Mouse (Mus musculus): ENCODE data around the gene Faf1.

The Faf1 gene

DNA sequence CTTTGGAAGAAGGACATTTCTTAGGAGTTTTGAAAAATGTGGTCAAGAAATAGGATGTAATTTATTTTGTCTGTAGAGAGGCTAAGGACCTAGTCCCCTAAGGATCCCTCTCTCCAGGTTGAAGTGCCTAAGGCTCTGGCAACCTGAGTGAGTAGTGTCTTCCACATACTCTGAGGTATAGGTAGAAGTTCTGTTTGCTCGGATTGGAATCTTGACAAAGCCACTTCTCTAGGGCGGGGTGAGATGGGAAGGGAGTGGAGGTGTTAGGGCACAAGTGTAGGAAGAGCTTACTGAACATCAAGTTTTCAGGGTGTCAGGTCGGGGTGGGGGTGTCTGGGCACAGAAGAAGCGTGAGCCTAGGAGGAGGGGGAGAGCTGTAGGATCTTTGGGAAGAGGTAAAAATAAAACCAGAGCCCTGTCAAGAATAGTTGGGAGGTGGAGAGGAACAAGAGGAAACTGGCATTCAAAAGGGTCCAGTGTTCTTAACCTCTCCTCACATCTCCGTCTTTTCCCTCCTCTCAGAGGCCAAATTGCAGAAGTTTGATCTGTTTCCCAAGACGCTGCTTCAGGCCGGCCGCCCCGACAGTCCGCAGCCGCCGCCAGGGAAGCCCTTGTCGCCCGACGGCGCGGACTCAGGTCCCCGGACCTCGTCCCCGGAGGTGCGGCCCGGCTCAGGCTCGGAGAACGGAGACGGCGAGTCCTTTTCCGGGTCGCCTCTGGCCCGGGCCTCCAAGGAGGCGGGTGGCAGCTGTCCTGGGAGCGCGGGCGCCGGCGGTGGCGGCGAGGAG lies 304.9 kb downstream of the Faf1 start:
- no peak for DNase-seq

DNA sequence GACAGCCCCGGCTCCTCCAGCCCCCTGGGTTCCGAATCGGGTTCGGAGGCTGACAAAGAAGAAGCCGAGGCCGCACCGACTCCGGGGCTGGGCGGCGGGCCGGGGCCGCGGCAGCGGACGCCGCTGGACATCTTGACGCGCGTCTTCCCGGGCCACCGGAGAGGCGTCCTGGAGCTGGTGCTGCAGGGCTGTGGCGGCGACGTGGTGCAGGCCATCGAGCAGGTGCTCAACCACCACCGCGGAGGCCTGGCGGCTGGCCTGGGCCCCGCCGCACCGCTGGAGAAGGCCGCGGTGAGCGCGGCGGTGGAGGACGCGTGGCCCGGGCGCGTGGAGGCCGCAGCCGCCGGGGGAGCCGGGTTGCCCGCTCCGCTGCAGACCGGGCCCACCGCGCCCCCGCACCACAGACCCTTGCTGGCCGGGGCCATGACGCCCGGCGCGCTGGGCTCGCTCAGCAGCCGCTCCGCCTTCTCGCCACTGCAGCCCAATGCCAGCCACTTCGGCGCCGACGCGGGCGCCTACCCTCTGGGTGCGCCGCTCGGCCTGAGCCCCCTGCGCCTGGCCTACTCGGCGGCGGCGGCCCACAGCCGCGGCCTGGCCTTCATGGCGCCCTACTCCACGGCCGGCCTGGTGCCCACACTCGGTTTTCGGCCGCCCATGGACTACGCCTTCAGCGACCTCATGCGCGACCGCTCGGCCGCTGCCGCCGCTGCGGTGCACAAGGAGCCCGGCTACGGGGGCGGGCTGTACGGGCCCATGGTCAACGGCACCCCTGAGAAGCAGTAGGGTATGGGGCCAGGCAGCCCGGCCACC lies 305.7 kb downstream of the Faf1 start:
- no peak for DNase-seq

DNA sequence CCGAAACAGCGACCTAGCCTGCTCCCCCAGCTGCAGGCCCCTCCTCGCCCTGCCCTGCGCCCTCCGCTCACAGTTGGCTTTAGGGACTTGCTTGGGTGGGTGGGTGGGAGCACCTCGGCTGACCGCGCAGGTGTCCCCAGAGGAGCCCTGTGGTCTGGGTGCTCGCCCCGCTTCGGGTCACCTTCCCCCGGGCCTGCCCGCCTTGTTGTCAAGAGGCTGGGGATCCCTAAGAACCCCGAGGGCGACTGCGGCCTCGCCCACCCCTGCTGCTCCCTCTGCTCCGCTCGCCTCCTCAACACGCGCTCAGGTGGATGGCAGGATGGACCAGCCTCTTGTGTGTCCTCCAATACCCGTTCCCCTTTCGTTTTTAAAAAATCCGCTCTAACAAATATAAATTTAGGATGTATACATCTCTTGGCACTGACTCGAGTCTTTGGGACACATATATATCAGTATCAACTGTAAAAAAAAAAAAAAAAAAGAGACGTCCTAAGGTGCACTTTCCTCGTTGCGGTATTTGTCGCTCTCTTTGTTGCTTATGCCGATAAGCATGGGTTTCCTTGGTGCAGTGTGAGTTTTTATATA lies 306.4 kb downstream of the Faf1 start:
- no peak for DNase-seq

DNA sequence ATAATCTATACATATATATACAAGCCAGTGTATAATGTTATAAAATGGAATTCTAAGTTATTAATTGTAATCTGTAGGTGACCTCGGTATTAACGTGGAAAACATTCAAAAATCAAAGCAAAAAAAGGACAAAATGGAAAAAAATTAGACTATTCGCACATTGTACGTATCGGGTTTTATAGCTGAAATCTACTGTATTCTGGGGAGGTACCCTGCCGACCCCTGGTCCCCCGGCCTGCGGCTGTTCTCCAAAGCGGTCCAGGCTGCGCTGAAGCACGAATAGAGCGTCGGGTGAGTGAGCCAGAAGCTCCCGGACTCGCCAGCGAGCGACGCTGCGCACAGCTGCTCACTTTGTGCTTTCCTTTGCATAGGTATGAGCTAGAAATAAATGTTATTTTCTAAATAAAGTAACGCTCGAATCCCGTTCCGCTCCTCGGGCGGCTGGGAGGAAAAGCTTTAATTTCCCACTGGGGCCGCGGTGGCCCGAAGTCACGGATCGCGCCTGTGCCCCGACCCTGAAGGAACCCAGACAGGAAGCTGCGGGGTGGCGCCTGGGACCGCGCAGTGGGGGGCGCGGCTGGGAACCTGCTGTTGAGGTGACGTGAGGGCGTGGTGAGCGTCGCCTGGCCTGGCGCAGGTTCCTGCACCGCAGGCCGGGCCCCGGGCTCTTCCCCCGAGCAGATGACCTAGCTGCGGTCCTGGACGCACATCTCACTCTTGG lies 307.1 kb downstream of the Faf1 start:
- peak; percentile 8 for DNase-seq

DNA sequence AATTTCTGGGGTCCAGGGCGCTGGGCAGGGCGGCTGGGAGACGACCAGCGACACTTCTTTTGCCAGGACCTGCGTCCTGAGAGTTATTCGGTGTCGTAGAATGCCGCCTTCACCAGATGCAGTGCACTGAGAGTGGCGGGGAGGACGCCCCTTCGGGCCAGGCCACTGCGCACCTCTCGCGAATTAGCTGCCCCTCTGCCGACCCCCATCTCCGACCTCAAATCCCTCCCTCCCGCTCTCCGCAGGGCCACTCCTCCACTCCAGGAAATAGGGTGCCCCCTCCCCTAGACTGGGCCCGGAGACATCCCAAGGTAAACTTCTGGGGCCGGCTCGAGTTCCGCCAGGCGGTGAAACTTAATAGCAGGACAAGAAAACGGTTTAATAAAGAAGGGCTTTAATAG lies 307.6 kb downstream of the Faf1 start:
- DNase-seq: no peak

DNA sequence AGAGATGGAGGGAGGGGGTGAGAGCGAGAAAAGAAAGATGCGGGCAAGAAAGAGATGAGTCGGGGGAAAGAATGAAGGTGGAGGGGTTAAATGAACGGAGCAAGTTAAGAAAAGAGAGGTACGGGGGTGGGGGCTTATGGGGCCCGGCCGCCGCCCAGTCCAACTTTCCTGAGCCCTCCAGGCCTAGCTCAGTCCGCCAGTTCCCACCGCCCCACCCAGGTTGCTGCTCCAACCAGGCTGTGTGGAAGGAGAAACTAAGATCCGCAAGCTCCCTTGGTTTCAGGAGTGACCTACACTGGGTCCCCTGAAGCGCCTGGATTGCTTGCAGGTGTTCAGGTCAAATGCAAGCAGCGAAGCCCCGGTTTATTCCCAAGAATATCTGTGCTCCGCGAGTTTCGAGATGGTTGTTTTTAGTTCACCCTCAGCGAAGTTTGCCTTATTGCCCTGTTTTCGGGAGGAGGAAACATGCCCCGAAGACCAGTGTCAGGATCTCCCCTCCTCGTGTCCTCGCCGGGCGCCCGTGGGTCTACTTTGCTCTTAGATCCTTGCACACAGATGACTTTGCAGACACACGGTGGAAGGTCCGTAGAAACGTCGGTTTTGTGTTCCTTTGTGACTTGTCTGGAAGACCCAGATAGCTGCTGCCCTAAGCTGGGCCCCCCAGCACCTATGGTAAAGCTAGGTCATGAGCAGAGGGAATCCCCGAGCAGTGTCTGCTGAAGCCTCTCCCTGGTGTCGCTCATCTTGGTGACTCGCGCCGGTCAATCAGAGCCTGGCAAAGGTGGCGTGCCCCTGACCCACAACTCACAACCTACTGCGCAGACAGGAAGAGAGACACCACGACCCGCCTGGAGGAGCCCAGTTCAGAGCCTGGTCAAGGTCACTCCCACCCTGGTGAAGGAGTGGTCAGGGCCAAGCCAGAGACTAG lies 308.4 kb downstream of the Faf1 start:
- no peak for DNase-seq

DNA sequence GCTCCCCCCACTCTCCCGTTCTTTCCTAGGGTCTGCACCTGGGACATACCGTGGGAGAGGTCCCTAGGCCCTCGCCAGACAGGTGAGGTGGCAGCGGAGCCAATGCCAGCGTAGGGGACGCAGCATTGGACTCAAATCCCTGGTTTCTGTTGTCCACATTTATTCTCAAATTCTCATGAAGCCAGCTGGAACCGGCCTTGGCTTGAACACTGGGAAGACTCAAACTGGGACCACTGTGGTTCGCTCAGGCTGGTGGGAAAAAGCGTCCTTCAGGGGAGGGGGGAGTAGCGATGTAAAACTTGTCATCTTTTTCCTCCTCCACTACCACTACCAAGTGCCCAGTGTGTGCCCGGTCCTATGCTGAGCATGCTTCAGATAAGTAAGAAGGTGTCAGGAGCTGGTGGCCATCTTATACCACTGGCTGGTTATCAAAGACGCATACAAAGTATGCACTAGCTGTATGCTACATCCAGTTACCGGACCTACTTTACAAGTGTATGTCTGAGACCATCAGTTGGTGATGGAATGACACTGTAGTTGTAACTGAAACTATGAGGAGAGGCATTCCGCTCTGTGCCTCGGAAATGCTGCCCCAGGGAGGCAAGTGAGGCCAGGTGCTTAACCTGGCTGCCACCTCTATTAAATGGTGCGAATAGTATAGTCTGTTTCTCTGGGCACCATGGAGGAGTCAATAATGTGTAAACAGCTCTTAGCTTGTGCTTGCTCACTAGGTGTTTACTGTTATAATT lies 309.2 kb downstream of the Faf1 start:
- no peak for DNase-seq

DNA sequence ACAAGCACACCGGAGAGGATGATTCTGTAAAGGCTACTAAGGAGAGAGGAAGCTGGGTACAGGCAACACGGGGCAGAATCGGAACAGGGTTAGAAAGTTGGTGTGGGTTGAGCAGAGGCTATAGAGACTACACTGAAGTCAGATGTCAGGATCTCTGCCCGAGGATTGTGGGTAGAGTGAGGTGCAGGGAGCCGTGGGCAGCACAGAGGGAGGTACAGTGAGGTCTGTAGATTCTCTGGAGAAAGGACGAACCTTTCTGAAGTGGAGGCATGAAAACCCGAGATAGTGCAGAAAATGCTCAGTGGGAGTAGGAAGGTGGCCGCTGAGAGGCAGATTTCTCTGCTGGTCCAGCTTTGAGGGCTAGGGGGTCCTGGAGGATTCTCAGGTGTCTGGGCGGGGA lies 309.9 kb downstream of the Faf1 start:
- no peak for DNase-seq

DNA sequence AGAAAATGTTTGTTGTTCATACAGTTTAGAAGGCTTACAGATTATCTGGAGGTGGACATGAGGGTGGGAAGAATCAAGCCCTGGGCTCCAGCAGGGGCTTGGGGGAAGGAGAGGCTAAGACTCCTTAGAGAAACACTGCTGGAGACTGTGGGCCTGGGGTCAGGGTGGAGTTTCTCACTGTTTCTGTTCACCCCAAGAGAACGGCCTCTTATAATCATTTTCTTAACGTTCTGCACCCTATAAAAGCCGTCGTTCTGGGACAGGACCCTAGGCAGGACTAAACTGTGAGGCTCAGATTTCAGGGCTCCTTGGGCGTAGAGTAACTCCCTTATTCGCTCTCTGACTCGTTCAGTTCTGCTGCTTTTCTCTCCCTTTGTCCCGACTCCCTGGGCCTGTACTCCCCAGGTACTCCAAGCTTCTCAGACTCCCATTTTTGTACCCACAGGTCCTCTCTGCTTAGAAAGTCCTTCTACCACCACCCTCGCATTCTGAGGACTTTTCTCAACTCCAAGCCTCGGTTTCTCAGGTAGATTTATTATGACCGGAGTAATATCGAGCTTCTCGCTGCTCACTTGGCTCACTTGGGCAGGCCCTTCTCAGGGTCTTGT lies 310.5 kb downstream of the Faf1 start:
- DNase-seq: no peak

DNA sequence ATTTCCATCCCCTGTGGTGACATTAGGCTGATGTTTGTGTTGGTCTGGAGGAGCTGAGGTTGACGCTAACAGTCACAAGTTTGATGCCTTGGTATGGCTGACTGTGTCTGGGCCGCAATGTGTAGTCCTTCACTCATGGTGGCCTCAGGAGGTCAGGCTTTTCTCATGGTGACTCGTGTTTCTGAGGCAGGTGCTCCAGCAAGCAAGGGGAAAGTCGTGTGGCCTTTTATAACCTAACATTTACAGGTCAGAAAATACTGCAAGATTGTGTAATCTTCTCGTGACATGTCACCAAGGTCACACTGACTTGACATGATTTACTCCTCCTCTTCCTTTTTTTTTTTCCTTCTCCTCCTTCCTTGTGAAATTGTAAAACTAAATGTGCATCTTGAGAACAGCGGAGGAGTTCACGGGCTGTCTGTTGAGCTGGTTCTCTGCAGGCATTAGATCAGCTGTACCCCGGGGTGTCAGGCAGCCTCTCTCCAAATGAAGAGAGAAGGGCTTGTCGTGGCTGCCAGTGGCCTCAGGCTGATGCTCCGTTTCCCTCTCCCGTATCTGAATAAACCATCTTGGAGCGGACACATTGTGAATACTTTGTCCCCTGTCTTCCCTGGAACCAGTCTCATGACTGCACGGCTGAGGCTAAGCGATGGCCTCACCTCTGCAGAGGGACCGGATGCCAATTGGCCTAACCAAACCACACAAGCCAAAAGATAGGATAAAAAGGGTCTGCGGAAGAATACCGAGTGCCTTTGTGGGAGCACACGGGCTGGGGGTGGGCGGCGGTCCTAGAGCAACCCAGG lies 311.4 kb downstream of the Faf1 start:
- DNase-seq: no peak

DNA sequence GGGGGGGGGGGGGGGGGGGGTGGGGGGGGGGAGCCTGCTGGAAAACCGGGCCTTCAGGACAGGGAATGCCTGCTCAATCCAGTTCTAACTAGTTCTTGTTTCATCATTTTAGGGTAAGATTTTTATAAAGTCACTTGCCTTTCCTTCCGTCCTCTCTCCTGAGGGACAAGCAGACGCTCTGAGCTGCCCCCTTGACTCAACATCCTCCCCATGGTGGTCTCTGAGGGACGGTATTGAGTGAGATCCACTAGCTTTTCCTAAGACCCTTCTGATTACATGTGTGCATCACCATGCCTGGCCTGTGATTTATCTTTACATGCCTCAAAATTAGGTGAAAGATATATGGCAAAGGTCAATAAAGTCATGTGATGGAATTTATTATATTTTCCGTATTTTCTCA lies 312.0 kb downstream of the Faf1 start:
- no peak for DNase-seq

DNA sequence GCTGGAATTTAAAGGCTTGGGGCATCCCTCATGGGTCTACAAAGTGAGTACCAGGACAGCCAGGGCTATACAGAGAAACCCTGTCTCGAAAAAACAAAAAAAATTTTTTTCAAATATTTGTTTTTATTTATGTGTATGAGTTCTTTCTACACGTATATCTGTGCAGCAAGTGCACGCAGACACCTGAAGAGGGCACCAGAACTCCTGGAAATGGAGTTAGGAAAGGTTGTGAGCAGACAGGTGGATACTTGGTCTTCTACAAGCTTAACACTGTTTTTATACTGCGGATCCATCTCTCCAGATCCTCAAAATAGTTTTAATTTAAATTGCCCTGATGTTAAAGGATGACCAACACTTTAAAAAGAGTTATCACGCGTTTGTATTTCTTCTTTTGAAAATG lies 312.8 kb downstream of the Faf1 start:
- no peak for DNase-seq

DNA sequence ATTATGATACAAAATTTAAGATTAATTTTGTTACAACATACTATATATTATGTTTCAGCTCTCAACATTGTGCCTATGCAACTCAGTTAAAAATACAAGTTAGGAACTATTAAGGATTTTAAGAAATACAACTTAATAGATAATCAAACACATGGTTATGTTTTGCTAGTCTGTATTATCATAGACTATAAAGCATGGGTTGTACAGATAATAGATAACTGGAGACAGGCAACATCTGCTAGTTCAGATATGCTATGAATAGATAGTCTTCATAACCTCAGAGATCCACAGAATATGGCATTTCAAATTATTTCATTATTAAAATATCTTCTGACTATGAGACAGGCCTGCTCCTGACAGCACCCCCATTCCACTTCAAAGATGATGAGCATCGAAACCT lies 329.7 kb downstream of the Faf1 start:
- no peak for DNase-seq
